Mouse (Mus musculus): Measurements from ENCODE around the gene Abca5.

- TF ChIP-seq CTCF (IDR thresholded peaks at IDR 0.05; ENCODE audit: low read depth): no peak
- TF ChIP-seq EP300 (IDR thresholded peaks at IDR 0.05; ENCODE audit: low read depth): no peak
Measured at GRCm38 (mm10) chr11:110369312-110370019, 31.9 kb upstream of the Abca5 start.

All from liver, embryonic 14.5 days (tissue).